Mouse (Mus musculus) stomach, postnatal 0 days (tissue): ENCODE measurements at regions not wholly inside any gene's neighbourhood (a gene's known extent, or its start where the extent isn't known, plus 50 kb on each side); places are given as distances from the start of the nearest gene placed in this dataset.

Experiments
- CTCF ChIP-seq: IDR thresholded peaks from 2 replicates; pipeline ENCODE4 v1.5.1; 2016; ENCODE audit warnings: antibody characterized with exemption, low read depth, mild to moderate bottlenecking, moderate library complexity
- EP300 ChIP-seq: optimal IDR thresholded peaks from 2 replicates; pipeline ENCODE3; 2016; ENCODE audit warnings: antibody characterized with exemption

DNA sequence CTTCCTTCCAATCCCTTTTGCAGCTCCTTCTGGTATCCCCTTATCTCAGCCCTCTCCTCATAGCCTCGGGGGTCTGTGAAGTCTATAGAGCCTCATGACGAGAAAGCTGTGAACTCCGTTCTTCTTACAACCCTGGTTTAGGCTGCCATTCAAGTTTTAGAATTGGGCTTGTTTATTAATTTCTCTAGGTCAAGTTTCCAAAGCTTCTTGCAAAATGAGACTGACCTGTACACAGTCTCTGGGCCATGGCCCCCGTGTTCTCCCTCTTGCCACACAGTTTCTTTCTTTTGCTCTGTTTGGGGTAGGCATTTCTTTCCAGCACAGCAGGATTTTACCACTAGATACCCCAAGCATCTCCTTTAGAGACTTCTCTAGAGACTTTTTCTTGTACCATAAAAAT, 322.0 kb upstream of the Zeb2 start:
- TF ChIP-seq CTCF (no peak), EP300 (no peak)
